Mouse (Mus musculus): Measurements from ENCODE around the gene Fas. TPM values are rescaled to one million over a fixed set of nuclear protein-coding genes. Genes with fewer than 3 reads are reported as not detected.

Fas gene
- polyA plus RNA-seq, 1 experiment from 2014 or later, result 1.9 TPM

Other genes starting within 250 kb of the Fas start
- gene Lipn, start 223.3 kb upstream of the Fas start, polyA plus RNA-seq (2015; fragmentation: Nextera tagmentation; extraction: Ambion mirVana), result not detected in 2 replicates
- not detected in 2 replicates for gene Lipm, start 189.7 kb upstream of the Fas start, polyA plus RNA-seq (2015; fragmentation: Nextera tagmentation; extraction: Ambion mirVana)
- 0.03 and 0.16 TPM in 2 replicates for gene Ankrd22, start 124.6 kb upstream of the Fas start, polyA plus RNA-seq (2015; fragmentation: Nextera tagmentation; extraction: Ambion mirVana)
- 3.2 and 3.3 TPM in 2 replicates for gene Stambpl1, start 98.4 kb upstream of the Fas start, polyA plus RNA-seq (2015; fragmentation: Nextera tagmentation; extraction: Ambion mirVana)
- gene Acta2, start 35.1 kb upstream of the Fas start, polyA plus RNA-seq (2015; fragmentation: Nextera tagmentation; extraction: Ambion mirVana), result 23.9 and 24.4 TPM in 2 replicates
- gene Ch25h, start 184.5 kb downstream of the Fas start, polyA plus RNA-seq (2015; fragmentation: Nextera tagmentation; extraction: Ambion mirVana), result 0.21 and 0.56 TPM in 2 replicates
- 34.1 and 45.0 TPM in 2 replicates for gene Lipa, start 236.8 kb downstream of the Fas start, polyA plus RNA-seq (2015; fragmentation: Nextera tagmentation; extraction: Ambion mirVana)